Mouse (Mus musculus) ES-Bruce4 (cell line): Measurements from ENCODE around the gene Cyth3.

Experiments
- CTCF ChIP-seq: IDR thresholded peaks from one replicate; pipeline ENCODE4 v1.8.1; 2011; ENCODE audit warnings: low read depth, low read length
- EP300 ChIP-seq: IDR thresholded peaks from 2 replicates; pipeline ENCODE4 v1.6.1; 2011; ENCODE audit warnings: low read depth, low read length; ENCODE audit not compliant: insufficient read depth
- POLR2A ChIP-seq: IDR thresholded peaks from one replicate; pipeline ENCODE4 v1.8.1; 2011; ENCODE audit warnings: low read length; ENCODE audit not compliant: insufficient read depth

GRCm38 (mm10) chr5:143620196-143620595 is 2.1 kb upstream of the Cyth3 start:
- TF ChIP-seq POLR2A (no peak), CTCF (no peak), EP300 (no peak)
